Mouse (Mus musculus): ENCODE measurements around the gene Hoxc8. TPM values are rescaled to one million over a fixed set of nuclear protein-coding genes. Genes with fewer than 3 reads are reported as not detected.

Gene Hoxc8
- total and polyA plus RNA-seq, 3 experiments: 0.31 to 1.7 TPM; not detected in 1

- Histone ChIP-seq H3K4me1 (ENCODE audit: control insufficient read depth in 1 of 2, insufficient read depth in 2 of 2, low read length in 2 of 2) (peaks cover 15 to 34% of the 10 kb centered on the region in 2 experiments), H3K27me3 (ENCODE audit: control insufficient read depth in 1 of 2, insufficient read depth in 2 of 2, low read length in 2 of 2) (no peaks in the 10 kb centered on the region), H3K9me3 (replicated peaks; ENCODE audit: insufficient read depth, low read length) (no peaks in the 10 kb centered on the region), H3K79me2 (ENCODE audit: control insufficient read depth, insufficient read depth, low read length, poor library complexity) (peaks cover 27% of the 10 kb centered on the region), H3K9ac (ENCODE audit: control insufficient read depth, low read depth, low read length, poor library complexity, severe bottlenecking) (peak overlapping the region; percentile 98), H3K27ac (ENCODE audit: control insufficient read depth, low read depth, low read length) (peak overlapping the region; percentile 99), H3K4me3 (ENCODE audit: control insufficient read depth in 1 of 2, insufficient read depth in 1 of 2, low read depth in 2 of 2, low read length in 2 of 2) (peak overlapping the region; percentile 60 to 68), H3K36me3 (ENCODE audit: control insufficient read depth in 1 of 2, insufficient read depth in 2 of 2, low read length in 2 of 2) (peaks cover 0 to 31% of the 10 kb centered on the region in 2 experiments; a peak in 2 of 4 replicates)
- DNase-seq (ENCODE audit: low read depth, low spot score): peak; percentile 79
- TF ChIP-seq BHLHE40 (IDR thresholded peaks at IDR 0.05; ENCODE audit: borderline replicate concordance, low read depth, low read length): no peak
- TF ChIP-seq MEF2A (IDR thresholded peaks at IDR 0.05; ENCODE audit: extremely low read depth, insufficient replicate concordance, low read depth, low read length, poor library complexity, severe bottlenecking): no peak
- no peak for TF ChIP-seq POLR2AphosphoS5 (IDR thresholded peaks at IDR 0.05; ENCODE audit: borderline replicate concordance, low read depth, low read length)
- TF ChIP-seq MYC (IDR thresholded peaks at IDR 0.05; ENCODE audit: low read depth, low read length): no peak
- TF ChIP-seq CHD2 (IDR thresholded peaks at IDR 0.05; ENCODE audit: low read length): no peak
- TF ChIP-seq ZNF384 (IDR thresholded peaks at IDR 0.05; ENCODE audit: low read depth, low read length): no peak
- no peak for TF ChIP-seq ETS1 (IDR thresholded peaks at IDR 0.05; ENCODE audit: low read depth, low read length)
- no peak for TF ChIP-seq NRF1 (IDR thresholded peaks at IDR 0.05; ENCODE audit: insufficient read depth, low read depth, low read length, poor library complexity, severe bottlenecking)
- TF ChIP-seq MAFK (IDR thresholded peaks at IDR 0.05; ENCODE audit: borderline replicate concordance, low read depth, low read length): no peak
- no peak for TF ChIP-seq CHD1 (IDR thresholded peaks at IDR 0.05; ENCODE audit: low read depth, low read length)
- TF ChIP-seq POLR2AphosphoS2 (IDR thresholded peaks at IDR 0.05; ENCODE audit: low read length): no peak
- no peak for TF ChIP-seq SMC3 (IDR thresholded peaks at IDR 0.05; ENCODE audit: low read depth, low read length)
- TF ChIP-seq JUND (IDR thresholded peaks at IDR 0.05; ENCODE audit: low read depth, low read length): no peak
- no peak for TF ChIP-seq USF2 (IDR thresholded peaks at IDR 0.05; ENCODE audit: borderline replicate concordance in 1 of 2, insufficient read depth in 1 of 2, low read depth in 1 of 2, low read length in 2 of 2)
- no peak for TF ChIP-seq E2F4 (IDR thresholded peaks at IDR 0.05; ENCODE audit: borderline replicate concordance, low read depth, low read length)
- TF ChIP-seq TCF12 (IDR thresholded peaks at IDR 0.05; ENCODE audit: low read depth, low read length): no peak; the same call in 1 of the 2 replicates
- 0 out of 2 replicates have a peak, but pooled peaks have one; percentile 22 for TF ChIP-seq KAT2A (conservative IDR thresholded peaks at IDR 0.05; ENCODE audit: low read depth, low read length)
- TF ChIP-seq RCOR1 (IDR thresholded peaks at IDR 0.05; ENCODE audit: low read depth, low read length): 0 out of 2 replicates have a peak, but pooled peaks have one; percentile 44
- no peak for TF ChIP-seq TAL1 (IDR thresholded peaks at IDR 0.05; ENCODE audit: low read length)
- peak in 1 of 2 experiments; percentile 40; a peak in 2 of 4 replicates for TF ChIP-seq POLR2A (IDR thresholded peaks at IDR 0.05; ENCODE audit: control insufficient read depth in 1 of 2, insufficient read depth in 1 of 2, low read depth in 1 of 2, low read length in 2 of 2, poor library complexity in 1 of 2)
- 0 out of 2 replicates have a peak, but pooled peaks have one; percentile 19 for TF ChIP-seq ZKSCAN1 (IDR thresholded peaks at IDR 0.05; ENCODE audit: low read depth, low read length)
- TF ChIP-seq ZMIZ1 (IDR thresholded peaks at IDR 0.05; ENCODE audit: low read depth, low read length): no peak
- no peak for TF ChIP-seq GABPA (IDR thresholded peaks at IDR 0.05; ENCODE audit: low read depth, low read length)
- no peak for TF ChIP-seq USF1 (IDR thresholded peaks at IDR 0.05; ENCODE audit: low read depth, low read length)
- TF ChIP-seq TBP (IDR thresholded peaks at IDR 0.05; ENCODE audit: low read depth, low read length): no peak
- TF ChIP-seq MAX (IDR thresholded peaks at IDR 0.05; ENCODE audit: low read length): no peak
- no peak for TF ChIP-seq SIN3A (IDR thresholded peaks at IDR 0.05; ENCODE audit: low read length)
- no peak for TF ChIP-seq MAZ (IDR thresholded peaks at IDR 0.05; ENCODE audit: low read depth, low read length)
- TF ChIP-seq UBTF (IDR thresholded peaks at IDR 0.05; ENCODE audit: borderline replicate concordance, insufficient read depth, low read depth, low read length): peak; percentile 88; the same call in 1 of the 2 replicates
- 0 out of 2 replicates have a peak, but pooled peaks have one; percentile 3 for TF ChIP-seq ZC3H11A (IDR thresholded peaks at IDR 0.05; ENCODE audit: low read depth, low read length)
- TF ChIP-seq RAD21 (IDR thresholded peaks at IDR 0.05; ENCODE audit: low read depth, low read length): no peak; the same call in 1 of the 2 replicates
- TF ChIP-seq ELF1 (IDR thresholded peaks at IDR 0.05; ENCODE audit: low read depth, low read length): peak; percentile 6; the same call in 1 of the 2 replicates
- TF ChIP-seq MXI1 (IDR thresholded peaks at IDR 0.05; ENCODE audit: low read depth, low read length): no peak; the same call in 1 of the 2 replicates
- peak; percentile 29; the same call in 1 of the 2 replicates for TF ChIP-seq MYB (IDR thresholded peaks at IDR 0.05; ENCODE audit: low read depth, low read length)
- no peak for TF ChIP-seq GATA1 (IDR thresholded peaks at IDR 0.05; ENCODE audit: low read depth, low read length)
- TF ChIP-seq HCFC1 (IDR thresholded peaks at IDR 0.05; ENCODE audit: low read depth, low read length): peak; percentile 6; the same call in 1 of the 2 replicates
- peak; percentile 35; the same call in 1 of the 2 replicates for TF ChIP-seq NELFE (IDR thresholded peaks at IDR 0.05; ENCODE audit: low read depth, low read length)
Observed at GRCm38 (mm10) chr15:103000501-103000901, 10.1 kb downstream of the Hoxc8 start.
